Mouse (Mus musculus): Measurements from ENCODE around the gene Kprp. TPM values are rescaled to one million over a fixed set of nuclear protein-coding genes. Genes with fewer than 3 reads are reported as not detected.
"Not testable (repeated sequence)": the region's sequence is repeated elsewhere in the genome, so short reads cannot be mapped to it uniquely, and the experiment has no call there.

Gene Kprp
- not detected in 2 replicates for polyA plus RNA-seq (2014; fragmentation: Nextera tagmentation; extraction: Ambion mirVana)

DNA sequence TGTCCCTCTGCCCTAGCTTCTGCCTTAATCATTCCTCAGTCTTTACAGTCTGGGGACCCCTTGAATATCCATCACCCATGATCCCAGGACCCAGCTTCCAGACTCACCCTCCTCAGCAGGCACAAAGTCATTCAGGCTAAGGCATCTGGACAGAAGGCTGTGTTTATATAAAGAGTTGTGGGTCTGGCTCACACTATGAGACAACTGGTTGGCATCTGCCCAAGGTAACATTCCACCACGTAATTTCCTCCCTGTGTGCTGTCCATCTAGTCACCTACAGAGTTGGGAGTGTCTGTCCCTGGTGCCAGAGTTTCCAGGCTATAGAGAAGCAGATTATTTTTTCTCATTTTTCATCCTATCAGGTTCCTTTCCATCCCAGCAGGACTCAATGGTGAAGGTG, at the start of gene Kprp:
Kprp (minus strand) TSS at position 140 of the 400 bp plus-strand sequence.
- Histone ChIP-seq H3K27ac (replicated peaks in 1 of 2; ENCODE audit: control insufficient read depth in 1 of 2, insufficient read depth in 1 of 2, low read depth in 2 of 2, low read length in 2 of 2) (no peak within 1 kb of the TSS), H3K4me1 (ENCODE audit: control insufficient read depth in 2 of 2, insufficient read depth in 2 of 2, low read length in 2 of 2) (no peaks in the 10 kb centered on the region), H3K9me3 (ENCODE audit: control insufficient read depth, low read length) (no peaks in the 10 kb centered on the region), H3K4me2 (ENCODE audit: low read length) (no peak within 1 kb of the TSS), H3K27me3 (ENCODE audit: control insufficient read depth, insufficient read depth, low read length) (no peaks in the 10 kb centered on the region), H3K9ac (ENCODE audit: low read length) (no peak within 1 kb of the TSS), H3K36me3 (ENCODE audit: control insufficient read depth, insufficient read depth, low read length) (no peaks in the 10 kb centered on the region), H3K4me3 (ENCODE audit: control insufficient read depth in 1 of 2, insufficient read depth in 1 of 2, low read depth in 1 of 2, low read length in 2 of 2) (no peak within 1 kb of the TSS)
- 22% methylated on average over 1 of the region's 1 CpGs for WGBS
- no peak for ATAC-seq (ENCODE audit: insufficient number of reproducible peaks, insufficient read depth, low FRiP score, low read depth)

DNA sequence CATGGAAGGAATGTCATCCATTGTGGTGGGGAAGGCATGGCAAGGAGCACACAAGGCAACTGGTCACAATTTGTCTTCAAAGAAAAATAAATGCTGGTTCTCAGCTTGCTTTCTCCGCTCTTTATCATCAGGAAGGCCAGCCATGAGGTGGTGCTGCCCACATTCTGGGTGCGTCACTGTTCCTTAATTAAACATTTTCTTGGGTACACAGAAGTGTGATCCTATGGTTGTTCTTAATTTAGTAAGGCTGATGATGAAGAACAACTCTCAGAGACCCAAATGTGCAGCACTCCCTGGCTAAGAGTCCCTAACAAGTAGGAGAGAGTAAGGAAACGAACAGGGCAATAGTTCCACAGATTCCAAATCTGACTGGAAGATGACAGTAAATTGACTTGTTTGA, 47.1 kb upstream of the Kprp start:
- H3K36me3 ChIP-seq (ENCODE audit: control insufficient read depth, insufficient read depth, low read length): no peaks in the 10 kb centered on the region

DNA sequence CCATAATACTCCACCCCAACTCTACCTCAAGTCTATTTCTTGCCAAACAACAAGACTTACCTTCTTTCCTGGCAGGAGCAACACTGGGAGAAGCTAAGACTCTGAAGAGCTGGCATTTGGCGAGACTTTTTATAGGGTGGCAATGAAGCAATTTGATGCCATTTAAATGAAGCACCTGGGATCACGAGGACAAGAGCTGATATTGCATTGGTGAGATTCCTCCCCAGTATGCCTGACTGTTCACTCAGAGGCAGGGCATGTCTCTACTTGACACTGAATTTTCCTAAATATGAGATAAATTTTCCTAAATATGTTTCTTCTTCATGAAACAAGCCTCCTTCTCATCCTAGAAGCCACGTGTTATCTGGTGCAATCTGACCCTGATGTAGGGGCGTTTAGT, 43.1 kb upstream of the Kprp start, which contains the start of gene 2310050C09Rik:
2310050C09Rik (minus strand) TSS at position 101 of the 400 bp plus-strand sequence.
- no peak within 1 kb of the TSS for H3K4me2 ChIP-seq (ENCODE audit: low read length)
- ATAC-seq (ENCODE audit: insufficient number of reproducible peaks, insufficient read depth, low FRiP score, low read depth): no peak
- H3K4me3 ChIP-seq (ENCODE audit: control insufficient read depth in 1 of 2, insufficient read depth in 1 of 2, low read depth in 1 of 2, low read length in 2 of 2): no peak within 1 kb of the TSS
- no peak within 1 kb of the TSS for H3K27ac ChIP-seq (replicated peaks in 1 of 2; ENCODE audit: control insufficient read depth in 1 of 2, insufficient read depth in 1 of 2, low read depth in 2 of 2, low read length in 2 of 2)
- H3K27me3 ChIP-seq (ENCODE audit: control insufficient read depth, insufficient read depth, low read length): no peaks in the 10 kb centered on the region
- no peaks in the 10 kb centered on the region for H3K9me3 ChIP-seq (ENCODE audit: control insufficient read depth, low read length)
- 72% methylated on average over 4 of the region's 4 CpGs for WGBS
- no peaks in the 10 kb centered on the region for H3K36me3 ChIP-seq (ENCODE audit: control insufficient read depth, insufficient read depth, low read length)
- no peak within 1 kb of the TSS for H3K9ac ChIP-seq (ENCODE audit: low read length)
- H3K4me1 ChIP-seq (ENCODE audit: control insufficient read depth in 2 of 2, insufficient read depth in 2 of 2, low read length in 2 of 2): no peaks in the 10 kb centered on the region

More for the DNA sequence above, 47.1 kb upstream of the Kprp start:
- H3K27me3 ChIP-seq (ENCODE audit: control insufficient read depth, insufficient read depth, low read length): no peaks in the 10 kb centered on the region
- no peaks in the 10 kb centered on the region for H3K9me3 ChIP-seq (ENCODE audit: control insufficient read depth, low read length)
- 81% methylated on average over 3 of the region's 3 CpGs for WGBS
- no peaks in the 10 kb centered on the region for H3K4me1 ChIP-seq (ENCODE audit: control insufficient read depth in 2 of 2, insufficient read depth in 2 of 2, low read length in 2 of 2)
- H3K9ac ChIP-seq (ENCODE audit: low read length): no peak overlapping the region
- no peak overlapping the region for H3K27ac ChIP-seq (replicated peaks in 1 of 2; ENCODE audit: control insufficient read depth in 1 of 2, insufficient read depth in 1 of 2, low read depth in 2 of 2, low read length in 2 of 2)
- ATAC-seq (ENCODE audit: insufficient number of reproducible peaks, insufficient read depth, low FRiP score, low read depth): no peak
- no peak overlapping the region for H3K4me3 ChIP-seq (ENCODE audit: control insufficient read depth in 1 of 2, insufficient read depth in 1 of 2, low read depth in 1 of 2, low read length in 2 of 2)
- H3K4me2 ChIP-seq (ENCODE audit: low read length): no peak overlapping the region

DNA sequence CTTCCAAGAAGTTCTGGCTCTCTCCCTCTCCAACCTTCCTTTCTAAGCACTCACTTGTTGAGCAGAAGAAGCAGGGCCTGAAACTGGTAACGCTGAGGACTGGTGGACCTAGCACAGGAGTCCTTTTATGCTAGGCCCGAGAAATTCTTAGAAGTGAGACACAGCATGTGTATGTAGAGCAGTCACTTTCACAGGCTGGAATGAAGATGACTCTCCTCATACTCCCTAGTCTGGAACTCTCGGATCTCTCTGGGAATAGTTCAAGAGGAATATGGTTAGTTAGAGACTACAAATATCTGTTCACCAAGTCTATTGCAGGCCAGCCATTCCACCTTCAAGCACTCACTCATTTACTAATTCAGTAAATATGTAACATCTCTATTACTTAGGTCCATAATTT, 24.1 kb upstream of the Kprp start, which contains the start of gene Lce1l:
Lce1l (minus strand) TSS at position 101 of the 400 bp plus-strand sequence.
- Histone ChIP-seq H3K4me2 (ENCODE audit: low read length) (no peak within 1 kb of the TSS), H3K27me3 (ENCODE audit: control insufficient read depth, insufficient read depth, low read length) (no peaks in the 10 kb centered on the region), H3K27ac (replicated peaks in 1 of 2; ENCODE audit: control insufficient read depth in 1 of 2, insufficient read depth in 1 of 2, low read depth in 2 of 2, low read length in 2 of 2) (no peak within 1 kb of the TSS), H3K9ac (ENCODE audit: low read length) (no peak within 1 kb of the TSS), H3K36me3 (ENCODE audit: control insufficient read depth, insufficient read depth, low read length) (no peaks in the 10 kb centered on the region), H3K9me3 (ENCODE audit: control insufficient read depth, low read length) (no peaks in the 10 kb centered on the region), H3K4me1 (ENCODE audit: control insufficient read depth in 2 of 2, insufficient read depth in 2 of 2, low read length in 2 of 2) (no peaks in the 10 kb centered on the region), H3K4me3 (ENCODE audit: control insufficient read depth in 1 of 2, insufficient read depth in 1 of 2, low read depth in 1 of 2, low read length in 2 of 2) (no peak within 1 kb of the TSS)
- ATAC-seq (ENCODE audit: insufficient number of reproducible peaks, insufficient read depth, low FRiP score, low read depth): no peak
- 79% methylated on average over 3 of the region's 3 CpGs for WGBS

DNA sequence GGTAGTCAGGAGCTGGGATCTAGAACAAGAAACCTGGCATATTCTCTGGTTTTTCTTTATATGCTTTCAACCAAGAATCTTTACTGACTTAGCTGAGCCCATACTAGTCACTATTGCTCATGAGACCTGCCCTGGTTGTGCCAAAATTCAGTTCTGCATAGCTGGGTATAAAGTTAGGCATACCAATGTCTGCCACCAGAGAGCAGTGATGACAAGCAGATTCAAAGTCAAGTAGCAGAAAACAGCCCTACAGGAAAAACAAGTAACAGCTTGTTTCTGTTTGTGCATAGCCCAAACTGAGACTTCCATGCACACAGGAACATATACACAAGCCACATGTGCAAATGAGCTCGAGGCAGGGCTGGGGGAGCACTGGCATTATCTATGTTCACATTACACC, 1.2 kb downstream of the Kprp start:
- no peak overlapping the region for H3K9ac ChIP-seq (ENCODE audit: low read length)
- WGBS: 29% methylated on average over 1 of the region's 1 CpGs
- no peaks in the 10 kb centered on the region for H3K9me3 ChIP-seq (ENCODE audit: control insufficient read depth, low read length)
- H3K36me3 ChIP-seq (ENCODE audit: control insufficient read depth, insufficient read depth, low read length): no peaks in the 10 kb centered on the region
- no peak overlapping the region for H3K4me3 ChIP-seq (ENCODE audit: control insufficient read depth in 1 of 2, insufficient read depth in 1 of 2, low read depth in 1 of 2, low read length in 2 of 2)
- H3K4me2 ChIP-seq (ENCODE audit: low read length): no peak overlapping the region
- no peak for ATAC-seq (ENCODE audit: insufficient number of reproducible peaks, insufficient read depth, low FRiP score, low read depth)
- H3K4me1 ChIP-seq (ENCODE audit: control insufficient read depth in 2 of 2, insufficient read depth in 2 of 2, low read length in 2 of 2): no peaks in the 10 kb centered on the region
- no peaks in the 10 kb centered on the region for H3K27me3 ChIP-seq (ENCODE audit: control insufficient read depth, insufficient read depth, low read length)
- H3K27ac ChIP-seq (replicated peaks in 1 of 2; ENCODE audit: control insufficient read depth in 1 of 2, insufficient read depth in 1 of 2, low read depth in 2 of 2, low read length in 2 of 2): no peak overlapping the region

DNA sequence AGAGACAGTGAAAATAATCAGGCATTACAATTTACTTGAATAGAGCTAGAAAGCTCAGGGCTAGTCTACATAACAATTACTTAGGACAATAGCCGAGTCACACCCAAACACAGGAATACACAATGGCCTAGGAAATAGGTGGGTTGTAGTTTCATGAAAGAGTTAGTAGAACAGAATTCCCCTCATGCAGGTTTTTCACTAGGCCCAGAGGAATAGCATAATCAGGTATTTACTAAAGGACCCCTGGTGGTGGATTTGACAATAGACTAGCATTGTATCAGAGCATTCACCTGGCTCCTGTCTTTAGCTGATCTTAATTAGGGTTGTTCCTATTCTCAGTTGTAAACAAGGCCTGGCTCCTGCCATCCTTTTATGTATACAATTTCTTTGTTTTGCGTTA, 11.0 kb downstream of the Kprp start:
- H3K4me1 ChIP-seq (ENCODE audit: control insufficient read depth in 2 of 2, insufficient read depth in 2 of 2, low read length in 2 of 2); H3K36me3 ChIP-seq (ENCODE audit: control insufficient read depth, insufficient read depth, low read length); H3K27ac ChIP-seq (replicated peaks in 1 of 2; ENCODE audit: control insufficient read depth in 1 of 2, insufficient read depth in 1 of 2, low read depth in 2 of 2, low read length in 2 of 2); H3K4me2 ChIP-seq (ENCODE audit: low read length); H3K4me3 ChIP-seq (ENCODE audit: control insufficient read depth in 1 of 2, insufficient read depth in 1 of 2, low read depth in 1 of 2, low read length in 2 of 2); H3K9ac ChIP-seq (ENCODE audit: low read length); H3K27me3 ChIP-seq (ENCODE audit: control insufficient read depth, insufficient read depth, low read length); H3K9me3 ChIP-seq (ENCODE audit: control insufficient read depth, low read length); ATAC-seq (ENCODE audit: insufficient number of reproducible peaks, insufficient read depth, low FRiP score, low read depth): not testable (repeated sequence)
- WGBS: 76% methylated on average over 2 of the region's 2 CpGs

DNA sequence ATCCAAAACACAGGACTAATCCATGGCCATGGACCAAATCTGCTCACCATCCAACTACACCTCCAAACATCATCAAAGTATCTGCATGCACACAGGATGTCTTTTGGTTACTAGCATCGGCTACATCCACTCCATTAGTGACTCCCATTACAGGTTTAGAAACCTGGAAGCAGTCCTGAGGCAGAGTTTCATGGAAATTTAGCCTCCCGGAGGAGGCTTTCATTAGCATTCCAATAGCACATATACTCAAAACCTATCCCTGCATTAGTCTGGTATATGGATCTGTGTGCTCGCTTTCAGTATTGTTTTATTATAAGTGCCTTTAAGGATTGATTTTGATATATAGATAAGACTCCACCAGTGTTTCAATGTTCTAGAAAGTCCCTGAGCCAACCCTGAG, 11.5 kb downstream of the Kprp start:
- WGBS: 87% methylated on average over 3 of the region's 3 CpGs
- Histone ChIP-seq H3K27me3 (ENCODE audit: control insufficient read depth, insufficient read depth, low read length) (no peaks in the 10 kb centered on the region), H3K9ac (ENCODE audit: low read length) (no peak overlapping the region), H3K4me3 (ENCODE audit: control insufficient read depth in 1 of 2, insufficient read depth in 1 of 2, low read depth in 1 of 2, low read length in 2 of 2) (no peak overlapping the region), H3K4me1 (ENCODE audit: control insufficient read depth in 2 of 2, insufficient read depth in 2 of 2, low read length in 2 of 2) (no peaks in the 10 kb centered on the region), H3K27ac (replicated peaks in 1 of 2; ENCODE audit: control insufficient read depth in 1 of 2, insufficient read depth in 1 of 2, low read depth in 2 of 2, low read length in 2 of 2) (no peak overlapping the region), H3K4me2 (ENCODE audit: low read length) (no peak overlapping the region), H3K36me3 (ENCODE audit: control insufficient read depth, insufficient read depth, low read length) (no peaks in the 10 kb centered on the region), H3K9me3 (ENCODE audit: control insufficient read depth, low read length) (no peaks in the 10 kb centered on the region)
- no peak for ATAC-seq (ENCODE audit: insufficient number of reproducible peaks, insufficient read depth, low FRiP score, low read depth)

DNA sequence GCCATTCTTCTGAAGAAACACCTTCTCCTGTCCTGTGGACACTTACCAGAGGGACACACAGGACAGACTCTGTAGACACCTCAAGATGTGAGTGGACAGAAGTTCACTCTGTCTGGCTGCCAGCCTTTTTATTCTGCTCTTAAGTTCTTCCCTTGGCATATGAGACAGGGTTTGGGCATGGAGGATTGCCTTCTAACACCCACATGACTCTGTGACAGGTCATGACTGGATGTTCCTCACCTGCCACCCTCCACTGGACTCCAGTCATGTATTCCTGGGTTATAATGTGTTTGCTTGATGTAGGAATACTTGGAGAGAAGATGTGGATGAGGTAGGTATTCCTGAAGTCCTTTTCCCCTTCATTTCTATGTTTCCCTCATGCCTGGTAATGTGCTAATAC, 19.3 kb downstream of the Kprp start, which contains the start of gene Lce1k:
Lce1k (minus strand) TSS at position 101 of the 400 bp plus-strand sequence.
- H3K27ac ChIP-seq (replicated peaks in 1 of 2; ENCODE audit: control insufficient read depth in 1 of 2, insufficient read depth in 1 of 2, low read depth in 2 of 2, low read length in 2 of 2): no peak within 1 kb of the TSS
- H3K4me3 ChIP-seq (ENCODE audit: control insufficient read depth in 1 of 2, insufficient read depth in 1 of 2, low read depth in 1 of 2, low read length in 2 of 2): no peak within 1 kb of the TSS
- no peaks in the 10 kb centered on the region for H3K4me1 ChIP-seq (ENCODE audit: control insufficient read depth in 2 of 2, insufficient read depth in 2 of 2, low read length in 2 of 2)
- H3K36me3 ChIP-seq (ENCODE audit: control insufficient read depth, insufficient read depth, low read length): no peaks in the 10 kb centered on the region
- no peak within 1 kb of the TSS for H3K9ac ChIP-seq (ENCODE audit: low read length)
- H3K27me3 ChIP-seq (ENCODE audit: control insufficient read depth, insufficient read depth, low read length): no peaks in the 10 kb centered on the region
- no peak within 1 kb of the TSS for H3K4me2 ChIP-seq (ENCODE audit: low read length)
- no peak for ATAC-seq (ENCODE audit: insufficient number of reproducible peaks, insufficient read depth, low FRiP score, low read depth)
- H3K9me3 ChIP-seq (ENCODE audit: control insufficient read depth, low read length): no peaks in the 10 kb centered on the region
